ENCODE assay signal across 8 mouse cellular contexts in the genomic region with DNA sequence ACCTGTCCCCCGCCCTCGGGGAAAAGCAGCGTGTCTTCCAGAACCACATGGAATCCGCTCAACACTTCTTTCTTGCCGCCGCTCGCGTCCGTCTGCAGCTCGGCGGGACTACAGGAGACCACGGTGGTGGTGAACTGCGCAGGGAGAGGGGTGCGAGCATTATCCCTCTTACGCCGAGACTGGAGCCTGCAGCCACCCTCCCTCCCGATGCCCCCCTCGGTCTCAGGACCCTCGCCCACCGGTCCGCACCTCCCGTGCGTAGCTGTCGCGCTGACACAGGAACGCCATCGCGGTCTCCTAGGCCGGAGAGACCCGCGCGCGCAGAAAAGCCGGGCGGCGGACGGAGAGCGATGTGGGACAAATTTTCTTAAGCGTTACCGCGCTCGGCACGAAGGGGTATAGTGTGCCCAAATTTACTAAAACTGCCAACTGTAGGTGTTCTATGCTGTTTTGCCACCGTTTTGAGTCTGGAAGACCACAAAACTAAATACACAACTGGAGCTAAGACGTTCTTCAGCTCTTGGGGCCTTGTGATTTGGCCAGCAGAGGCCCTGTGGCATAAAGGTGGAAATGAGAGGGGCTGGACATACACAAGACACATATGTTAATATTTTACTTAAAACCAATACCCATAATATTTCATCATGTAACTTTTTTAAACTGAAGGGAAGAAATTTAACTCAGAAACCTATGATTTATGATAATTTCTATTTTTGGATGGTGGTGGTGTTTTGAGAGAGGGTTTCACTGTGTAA. TPM values are rescaled to one million over a fixed set of nuclear protein-coding genes. Genes with fewer than 3 reads are reported as not detected.
DNase-seq lines count a peak whose midpoint lies in the region; ATAC-seq lines count a peak whose summit lies in the region.

TSS of gene Aarsd1 (minus strand) at position 515 of the 755 bp plus-strand sequence.

- ATAC-seq in megakaryocyte, adult 5-6 weeks (ENCODE audit: poor library complexity, severe bottlenecking), result peak; percentile 93

- peak; percentile 89 to 97 for DNase-seq in adrenal gland, adult (ENCODE audit: inconsistent age in 2 of 2, low spot score in 1 of 2)
- peak; percentile 89 for DNase-seq in embryo, embryonic 10 days (ENCODE audit: low spot score)
- DNase-seq in gastrocnemius, postnatal 14 days, result peak; percentile 88
- DNase-seq in induced T-regulatory cell, adult 2 months (ENCODE audit: low read depth), result peak; percentile 91
- DNase-seq in left cerebral cortex, adult 8-10 months (ENCODE audit: low spot score in 2 of 2), result peak; percentile 67 to 92
- DNase-seq in right cerebral cortex, adult 2 months (ENCODE audit: low spot score in 2 of 2), result peak; percentile 93
- DNase-seq in urinary bladder, postnatal 10 days (ENCODE audit: low spot score), result peak; percentile 70

- intact Hi-C loops in gastrocnemius, postnatal 14 days (cut with DNase I; ENCODE audit: low total_unique reads), result no loop called here

RNA-seq across cellular contexts. Expression of gene Aarsd1, which starts in this region (rescaled TPM):
- total RNA-seq in gastrocnemius, postnatal 14 days (2021), result 10 to 100 TPM; 16.4 to 17.4 TPM
- total RNA-seq in left cerebral cortex, adult 8-10 months (2022), result 10 to 100 TPM; 47.2 to 57.2 (median 47.5) TPM
- total RNA-seq in megakaryocyte, adult 5-6 weeks (2015), result 11.6 and 18.1 TPM in 2 replicates
- 22.9 and 28.9 TPM in 2 replicates for total RNA-seq in megakaryocyte, adult 5-6 weeks (2017)

Comparison
In these comparisons a context has a peak if more than half of its experiments do, and no peak if none do; other contexts are left out.
1. Peak in every context shown above with its lines: DNase-seq and ATAC-seq.